In the genomic region with DNA sequence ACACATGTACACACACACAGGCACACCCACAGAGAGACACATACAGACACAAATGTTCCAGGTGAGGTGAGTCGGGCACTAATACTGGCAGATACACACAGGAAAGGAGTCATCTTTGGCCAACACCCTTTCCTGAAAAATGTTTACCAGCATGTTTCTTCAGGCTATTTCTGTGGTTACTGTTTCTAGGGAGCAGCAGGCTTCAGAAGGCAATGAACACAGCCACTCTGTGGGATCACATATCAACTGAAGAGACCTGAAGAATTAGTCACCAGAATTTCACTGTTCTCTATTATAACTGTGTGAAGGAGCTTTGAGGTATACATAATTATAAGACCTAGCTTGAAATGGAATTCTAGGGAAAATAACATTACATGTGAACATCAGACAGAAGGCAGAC, we compare ENCODE assay signal across 25 mouse cellular contexts.
"Had no signal": no experiment of that assay in that cellular context is flagged by ENCODE, and none has a peak within 500 bp of the region (broad histone marks: within the 10 kb centered on the region; RNA-seq: fewer than 3 reads in every experiment).

No protein-coding gene starts in this region.

- H3K36me3 ChIP-seq: heart, embryonic 13.5 days; heart, embryonic 15.5 days; hindbrain, embryonic 13.5 days; hindbrain, embryonic 15.5 days; kidney, embryonic 15.5 days; limb, embryonic 13.5 days; limb, embryonic 15.5 days had no signal

- DNase-seq: gastrocnemius, adult 2 months; gastrocnemius, postnatal 10 days; gastrocnemius, postnatal 25 days; heart, adult 2 months; heart, postnatal 14 days; heart, postnatal 36 days; kidney, adult 11 months; kidney, adult 2 months; kidney, adult 9 months; kidney, postnatal 14 days; kidney, postnatal 36 days; layer of hippocampus, adult 9-11 months; layer of hippocampus, postnatal 36 days; left cerebral cortex, postnatal 4 days had no signal

- H3K9ac ChIP-seq: heart, embryonic 13.5 days; heart, embryonic 15.5 days; hindbrain, embryonic 13.5 days; hindbrain, embryonic 15.5 days; kidney, embryonic 15.5 days; limb, embryonic 13.5 days; limb, embryonic 15.5 days had no signal

- H3K4me1 ChIP-seq: heart, embryonic 13.5 days; heart, embryonic 15.5 days; hindbrain, embryonic 13.5 days; hindbrain, embryonic 15.5 days; kidney, embryonic 15.5 days; limb, embryonic 13.5 days; limb, embryonic 15.5 days had no signal

- ATAC-seq: hindbrain, postnatal 0 days; intestine, embryonic 16.5 days had no signal

- H3K27me3 ChIP-seq: heart, embryonic 13.5 days; heart, embryonic 15.5 days; hindbrain, embryonic 13.5 days; hindbrain, embryonic 15.5 days; kidney, embryonic 15.5 days; limb, embryonic 13.5 days; limb, embryonic 15.5 days had no signal

- H3K9me3 ChIP-seq: heart, embryonic 13.5 days; heart, embryonic 15.5 days; hindbrain, embryonic 13.5 days; hindbrain, embryonic 15.5 days; kidney, embryonic 15.5 days; limb, embryonic 13.5 days; limb, embryonic 15.5 days had no signal

- H3K4me3 ChIP-seq: gastrocnemius, adult 2 months; heart, adult 2 months; heart, embryonic 13.5 days; heart, embryonic 15.5 days; hindbrain, embryonic 13.5 days; hindbrain, embryonic 15.5 days; kidney, embryonic 15.5 days; limb, embryonic 13.5 days; limb, embryonic 15.5 days had no signal

- H3K27ac ChIP-seq: gastrocnemius, adult 2 months; heart, adult 2 months; heart, embryonic 13.5 days; heart, embryonic 15.5 days; hindbrain, embryonic 13.5 days; hindbrain, embryonic 15.5 days; hindbrain, postnatal 0 days; kidney, embryonic 15.5 days; kidney, postnatal 0 days; limb, embryonic 13.5 days; limb, embryonic 15.5 days had no signal

- H3K4me2 ChIP-seq: heart, embryonic 11.5 days; heart, embryonic 13.5 days; heart, embryonic 15.5 days; hindbrain, embryonic 13.5 days; hindbrain, embryonic 15.5 days; kidney, embryonic 15.5 days; limb, embryonic 13.5 days; limb, embryonic 15.5 days had no signal
